Comparison of ENCODE assay signal across 9 mouse cellular contexts in the genomic region with DNA sequence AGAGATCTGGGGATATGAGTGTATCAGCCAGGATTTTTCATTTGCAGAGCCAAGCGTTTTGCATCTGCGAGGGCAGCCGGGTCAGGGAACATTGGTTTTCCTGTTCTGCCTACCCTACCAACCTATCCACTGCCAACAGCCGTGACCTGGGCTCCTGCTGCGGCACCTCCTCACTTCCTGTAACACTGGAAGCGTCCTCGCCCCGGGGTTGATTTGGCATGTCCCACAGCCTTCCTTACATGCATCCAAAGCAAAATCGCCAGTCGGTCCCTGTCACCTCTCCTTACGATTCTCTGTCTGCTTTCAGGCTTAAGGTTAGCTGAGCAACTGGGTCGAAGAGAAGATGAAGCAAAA.
DNase-seq lines count a peak whose midpoint lies in the region; TF ChIP-seq lines count a peak whose summit lies in the region.
"Had no signal": no experiment of that assay in that cellular context is flagged by ENCODE, and none has a peak within 500 bp of the region (broad histone marks: within the 10 kb centered on the region; RNA-seq: fewer than 3 reads in every experiment).

No protein-coding gene starts in this region.

- no peak for TF ChIP-seq CTCF in spleen, adult 2 months (IDR thresholded peaks at IDR 0.05; ENCODE audit: extremely low read depth, insufficient read depth, insufficient read length, insufficient replicate concordance)

- peaks cover 29% of the 10 kb centered on the region for H3K36me3 ChIP-seq in heart, embryonic 10.5 days
- H3K36me3 ChIP-seq in spleen, adult 2 months (ENCODE audit: control insufficient read depth, insufficient read depth, low read length) = peaks cover 2% of the 10 kb centered on the region
- H3K36me3 ChIP-seq in midbrain, embryonic 10.5 days = peaks cover 38% of the 10 kb centered on the region

- intact Hi-C loops in heart, postnatal 25 days (cut with DNase I) = no loop called here

- peaks cover 71% of the 10 kb centered on the region for H3K4me1 ChIP-seq in heart, embryonic 10.5 days
- no peaks in the 10 kb centered on the region for H3K4me1 ChIP-seq in spleen, adult 2 months (ENCODE audit: control insufficient read depth, insufficient read depth, insufficient read length)
- H3K4me1 ChIP-seq in midbrain, embryonic 10.5 days = peaks cover 86% of the 10 kb centered on the region

- no peaks in the 10 kb centered on the region for H3K9me3 ChIP-seq in heart, embryonic 10.5 days
- no peaks in the 10 kb centered on the region for H3K9me3 ChIP-seq in midbrain, embryonic 10.5 days (replicated peaks)

- H3K27ac ChIP-seq in heart, embryonic 10.5 days = peak overlapping the region; percentile 80; the same call in 1 of the 2 replicates
- H3K27ac ChIP-seq in spleen, adult 2 months (ENCODE audit: insufficient read depth, low read length) = peak overlapping the region; percentile 18; the same call in 1 of the 2 replicates
- peak overlapping the region; percentile 83 for H3K27ac ChIP-seq in midbrain, embryonic 10.5 days (replicated peaks)

- H3K4me3 ChIP-seq in heart, embryonic 10.5 days = 0 out of 2 replicates have a peak overlapping the region, but pooled peaks have one; percentile 12
- no peak overlapping the region for H3K4me3 ChIP-seq in spleen, adult 2 months (ENCODE audit: extremely low read depth, insufficient read depth, insufficient read length)
- H3K4me3 ChIP-seq in midbrain, embryonic 10.5 days = 0 out of 2 replicates have a peak overlapping the region, but pooled peaks have one; percentile 14

- TF ChIP-seq POLR2A in spleen, adult 2 months (IDR thresholded peaks at IDR 0.05; ENCODE audit: low read depth, low read length) = no peak

- WGBS in heart, embryonic 10.5 days = 61% methylated on average over 12 of the region's 12 CpGs
- 69% methylated on average over 12 of the region's 12 CpGs for WGBS in spleen, adult 2 months
- WGBS in midbrain, embryonic 10.5 days = 74% methylated on average over 12 of the region's 12 CpGs

- H3K27me3 ChIP-seq in heart, embryonic 10.5 days (ENCODE audit: insufficient read depth, poor library complexity, severe bottlenecking) = peaks cover 29% of the 10 kb centered on the region; the same call in 1 of the 2 replicates
- no peaks in the 10 kb centered on the region for H3K27me3 ChIP-seq in spleen, adult 2 months (ENCODE audit: control insufficient read depth, insufficient read depth, low read length)
- peaks cover 36% of the 10 kb centered on the region for H3K27me3 ChIP-seq in midbrain, embryonic 10.5 days (ENCODE audit: low read depth, poor library complexity, severe bottlenecking)

- DNase-seq in heart, embryonic 10.5 days (ENCODE audit: low spot score) = no peak
- no peak for DNase-seq in heart, postnatal 25 days (ENCODE audit: low spot score)
- DNase-seq in spleen, adult 2 months (ENCODE audit: low read depth in 1 of 2, low spot score in 2 of 2) = no peak
- DNase-seq in spleen, postnatal 4 days (ENCODE audit: low spot score in 2 of 2) = no peak
- DNase-seq in midbrain, embryonic 10.5 days (ENCODE audit: low spot score) = no peak
- DNase-seq in cerebellum, postnatal 14 days = no peak
- no peak for DNase-seq in ovary, postnatal 10 days (ENCODE audit: low spot score)
- DNase-seq in right cerebral cortex, postnatal 14 days = no peak
- DNase-seq: thymus, postnatal 25 days had no signal

Comparison
In these comparisons a context has a peak if more than half of its experiments do, and no peak if none do; other contexts are left out.
1. H3K27ac ChIP-seq: peak in every context shown above with its lines; median percentile 83 in midbrain, embryonic 10.5 days; 80 in heart, embryonic 10.5 days; 18 in spleen, adult 2 months.